Mouse (Mus musculus) layer of hippocampus, adult 2 months (tissue): ENCODE measurements at regions not wholly inside any gene's neighbourhood (a gene's known extent, or its start where the extent isn't known, plus 50 kb on each side); places are given as distances from the start of the nearest gene placed in this dataset.

Experiments used
- DNase-seq, 2 experiments: peaks; one replicate each; pipeline ENCODE4 v3.0.0; 2022; ENCODE audit warnings: low spot score in 2 of 2
- H3K27ac ChIP-seq: fragments of 200-600 bp; 2 replicates; pipeline ENCODE4 v1.8.1; 2022
- H3K4me3 ChIP-seq: fragments of 200-600 bp; 2 replicates; pipeline ENCODE4 v1.8.1; 2022; ENCODE audit warnings: mild to moderate bottlenecking
- CTCF ChIP-seq: fragments of 200-600 bp; conservative IDR thresholded peaks from 2 replicates; pipeline ENCODE4 v1.8.1; 2022; ENCODE audit warnings: antibody characterized with exemption, mild to moderate bottlenecking, moderate library complexity

DNA sequence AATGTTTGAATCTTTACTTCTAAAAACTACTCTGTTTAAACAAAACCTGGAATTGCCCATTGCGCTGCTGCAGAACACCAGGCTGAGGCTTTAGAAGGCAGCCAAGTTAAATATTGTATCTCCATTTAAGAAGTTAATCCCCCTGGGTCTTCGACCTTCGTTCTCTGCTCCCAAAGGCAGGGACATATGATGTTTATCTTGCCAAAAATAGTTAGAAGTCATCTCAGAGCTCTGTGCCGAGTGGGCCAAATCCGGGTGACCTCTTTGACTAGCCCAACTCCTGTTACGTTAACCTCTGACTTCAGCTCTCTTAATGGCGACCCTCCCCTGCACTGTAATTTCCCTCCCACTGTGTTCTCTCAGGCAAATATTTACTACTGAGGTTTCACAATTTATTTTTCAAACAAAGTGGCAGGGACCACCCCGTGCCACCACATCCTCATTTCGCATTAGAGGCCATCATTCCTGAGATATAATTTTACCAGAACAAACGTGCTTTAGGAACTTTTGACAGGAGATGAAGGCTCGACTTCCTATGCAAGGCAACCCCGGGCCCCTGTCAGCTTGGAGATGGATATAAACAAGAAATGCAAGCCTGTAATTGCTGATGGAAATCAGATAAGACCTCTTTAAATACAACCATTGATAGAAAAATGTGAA is 350.7 kb downstream of the Hsfy2 start:
- TF ChIP-seq CTCF: no peak
- Histone ChIP-seq H3K4me3 (no peak overlapping the region), H3K27ac (no peak overlapping the region)
- DNase-seq: no peak

DNA sequence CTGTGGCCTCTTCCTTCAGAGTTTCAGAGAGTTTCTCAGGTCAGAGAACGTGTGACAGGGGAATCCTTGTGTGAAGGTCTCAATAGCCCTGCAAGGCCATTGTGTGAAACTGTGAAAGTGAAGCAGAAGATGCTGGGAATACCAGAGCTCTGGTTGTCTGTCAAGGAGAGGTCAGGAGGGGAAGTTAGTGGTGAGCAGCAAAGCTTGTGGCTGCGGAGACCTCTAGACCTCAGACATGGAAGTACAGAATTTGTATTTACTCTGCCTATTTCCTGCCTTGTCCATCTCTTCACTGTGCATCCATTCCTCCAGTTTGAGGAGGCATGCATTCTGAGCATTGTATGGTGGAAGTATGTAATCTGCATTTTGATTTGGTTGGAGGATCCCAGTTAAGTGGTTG is 375.5 kb downstream of the Hsfy2 start:
- H3K27ac ChIP-seq: no peak overlapping the region
- TF ChIP-seq CTCF: no peak
- H3K4me3 ChIP-seq: no peak overlapping the region
- no peak for DNase-seq

DNA sequence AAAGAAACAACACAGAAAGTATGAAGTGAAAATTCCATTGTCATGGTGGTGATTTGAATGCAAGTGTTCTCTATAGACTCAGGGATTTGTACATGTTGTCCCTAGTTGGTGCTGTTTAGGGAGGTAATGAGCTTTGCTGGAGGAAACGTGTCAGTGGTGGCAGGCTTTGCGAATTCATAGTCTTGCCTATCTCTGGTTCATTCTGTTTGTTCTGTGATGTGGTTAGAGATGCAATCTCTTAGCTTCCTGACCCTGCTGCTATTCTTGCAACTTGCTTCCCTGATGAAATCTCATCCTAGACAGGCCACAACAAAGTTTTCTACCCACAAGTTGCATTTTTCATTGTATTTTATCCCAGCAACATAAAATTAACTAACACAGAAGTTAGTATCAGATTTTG is 376.5 kb downstream of the Hsfy2 start:
- DNase-seq: no peak
- TF ChIP-seq CTCF: no peak
- Histone ChIP-seq H3K4me3 (no peak overlapping the region), H3K27ac (no peak overlapping the region)

DNA sequence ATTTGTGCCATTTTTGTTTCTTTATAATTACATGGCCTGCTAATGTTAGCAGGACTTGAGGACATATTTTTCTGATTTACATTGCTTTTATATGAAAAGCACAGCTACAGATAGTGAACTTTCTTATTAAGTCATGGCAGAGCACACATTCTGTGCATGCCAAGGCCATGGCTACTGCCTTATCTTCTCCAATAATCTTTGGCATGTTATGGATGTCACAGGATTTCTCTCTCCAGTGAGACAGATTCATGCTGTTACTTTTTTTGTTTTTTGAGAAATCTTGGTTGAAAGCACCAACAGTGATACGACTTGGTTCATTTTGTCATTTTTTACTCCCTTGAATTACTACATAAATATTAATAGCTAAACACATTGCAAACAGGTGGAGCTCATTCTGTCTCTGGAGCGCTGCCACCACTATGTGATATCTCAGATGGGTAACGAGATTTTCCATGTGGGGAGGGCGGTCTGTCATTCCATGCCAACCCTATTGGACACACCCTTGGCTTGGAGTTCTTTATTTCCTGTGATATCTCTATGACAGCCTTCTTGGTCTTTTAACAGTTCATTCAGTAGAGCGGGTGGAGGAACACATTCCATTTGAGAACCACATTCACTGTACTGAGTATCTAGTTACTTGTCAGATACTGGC is 380.3 kb downstream of the Hsfy2 start:
- DNase-seq: peak; percentile 37 to 71
- Histone ChIP-seq H3K4me3 (no peak overlapping the region), H3K27ac (no peak overlapping the region)
- TF ChIP-seq CTCF: no peak

DNA sequence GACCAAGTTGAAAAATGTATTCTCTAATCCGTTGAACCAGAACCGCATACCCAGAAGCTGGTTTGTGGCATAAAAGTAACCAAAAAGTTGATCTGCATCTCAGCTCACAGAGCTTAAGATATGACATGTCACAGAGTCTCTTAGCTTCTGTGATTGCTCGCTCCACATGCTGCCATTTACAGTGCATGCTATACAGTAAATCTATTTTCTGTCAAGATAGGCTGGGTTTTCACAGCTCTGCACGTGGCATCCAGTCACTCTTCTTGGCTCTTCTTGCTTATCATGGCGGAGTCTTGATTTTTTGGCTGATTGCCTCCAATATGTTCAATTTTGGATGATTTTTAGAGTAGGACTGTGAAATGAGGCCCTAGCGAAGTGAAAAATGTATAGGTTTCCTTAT is 397.5 kb downstream of the Hsfy2 start:
- TF ChIP-seq CTCF: no peak
- no peak overlapping the region for H3K4me3 ChIP-seq
- H3K27ac ChIP-seq: no peak overlapping the region
- no peak for DNase-seq

DNA sequence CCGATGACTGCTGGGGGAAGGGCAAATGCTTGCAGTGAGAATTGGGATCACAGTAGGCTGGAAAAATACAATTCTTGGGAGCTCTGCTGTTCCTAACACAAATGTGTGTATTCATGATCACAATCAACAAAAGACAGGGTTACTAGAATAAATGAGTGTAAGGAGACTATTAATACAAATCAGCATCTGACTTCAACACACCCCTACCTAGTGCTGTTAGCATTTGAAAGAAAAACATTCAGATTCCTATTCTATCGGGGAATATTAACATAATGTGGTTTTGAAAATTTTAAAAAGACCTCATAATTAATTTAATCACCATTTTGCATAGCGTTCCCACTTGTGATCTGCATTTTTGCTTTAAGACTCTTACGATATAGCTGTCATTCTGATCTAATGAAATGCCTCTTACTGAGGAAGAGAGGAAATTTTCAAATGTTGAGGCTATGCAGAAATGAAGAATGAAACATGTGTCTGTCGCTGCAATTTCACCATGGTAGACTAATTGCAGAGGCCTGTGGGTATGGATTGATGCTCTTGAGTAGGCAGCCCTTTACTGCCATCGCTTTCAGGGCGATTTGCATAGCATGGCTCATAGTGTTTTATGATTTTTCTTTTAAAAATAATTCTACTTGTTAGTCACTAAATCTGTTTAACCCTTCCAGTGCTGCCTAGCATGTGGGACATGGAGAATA is 410.8 kb downstream of the Hsfy2 start:
- no peak overlapping the region for H3K4me3 ChIP-seq
- TF ChIP-seq CTCF: no peak
- no peak for DNase-seq
- no peak overlapping the region for H3K27ac ChIP-seq

DNA sequence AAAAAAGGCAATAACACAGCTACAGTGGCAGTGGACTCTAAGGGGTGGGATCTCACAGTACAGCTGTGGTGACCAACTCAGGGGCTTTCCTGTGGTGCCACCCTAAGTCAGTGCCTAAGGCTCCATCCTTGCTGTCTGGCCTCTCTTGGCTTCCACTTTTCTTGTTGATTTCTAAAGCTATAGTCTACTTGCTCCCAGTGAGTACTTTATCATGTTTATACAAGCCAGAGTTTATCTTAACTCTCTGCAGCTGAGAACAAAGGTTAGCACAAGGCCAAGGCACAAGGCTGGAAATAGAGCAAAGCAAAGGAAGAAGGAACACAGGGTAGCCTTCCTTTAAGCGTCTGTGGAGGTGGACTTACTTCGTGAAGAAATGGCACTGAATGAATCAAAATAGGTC is 417.5 kb downstream of the Hsfy2 start:
- H3K4me3 ChIP-seq: no peak overlapping the region
- TF ChIP-seq CTCF: no peak
- no peak for DNase-seq
- no peak overlapping the region for H3K27ac ChIP-seq

DNA sequence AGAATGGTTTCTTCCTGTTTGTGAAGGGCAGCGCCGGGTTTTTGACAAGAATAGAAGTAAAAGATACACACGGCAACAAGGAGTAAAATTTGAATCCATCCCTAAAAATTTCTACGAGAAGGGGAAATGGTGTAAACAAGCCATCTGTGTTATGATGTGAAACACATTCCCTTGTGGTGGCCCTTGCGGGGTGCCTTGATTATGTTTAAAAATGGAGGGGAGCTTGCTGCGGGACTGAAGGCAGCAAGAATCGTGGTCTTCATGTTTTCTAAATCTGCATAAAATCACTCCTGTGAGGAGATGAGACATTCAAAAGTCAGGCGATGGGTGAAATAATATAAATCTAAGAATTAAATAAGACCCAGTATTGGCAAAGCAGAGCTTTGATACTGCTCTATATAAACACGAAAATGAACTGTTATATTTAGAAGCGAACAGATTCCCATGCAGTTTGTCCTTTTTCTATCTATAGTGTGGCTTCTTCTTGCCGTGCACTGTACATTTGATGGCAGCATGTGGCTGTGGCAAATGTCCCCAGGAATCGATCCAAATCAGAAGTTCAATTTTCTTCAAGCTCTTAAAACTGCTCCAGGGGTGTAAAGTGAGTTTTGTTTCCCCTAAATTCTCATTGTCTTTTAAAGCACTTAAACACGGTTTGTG is 426.4 kb downstream of the Hsfy2 start:
- no peak for TF ChIP-seq CTCF
- Histone ChIP-seq H3K27ac (no peak overlapping the region), H3K4me3 (no peak overlapping the region)
- no peak for DNase-seq

DNA sequence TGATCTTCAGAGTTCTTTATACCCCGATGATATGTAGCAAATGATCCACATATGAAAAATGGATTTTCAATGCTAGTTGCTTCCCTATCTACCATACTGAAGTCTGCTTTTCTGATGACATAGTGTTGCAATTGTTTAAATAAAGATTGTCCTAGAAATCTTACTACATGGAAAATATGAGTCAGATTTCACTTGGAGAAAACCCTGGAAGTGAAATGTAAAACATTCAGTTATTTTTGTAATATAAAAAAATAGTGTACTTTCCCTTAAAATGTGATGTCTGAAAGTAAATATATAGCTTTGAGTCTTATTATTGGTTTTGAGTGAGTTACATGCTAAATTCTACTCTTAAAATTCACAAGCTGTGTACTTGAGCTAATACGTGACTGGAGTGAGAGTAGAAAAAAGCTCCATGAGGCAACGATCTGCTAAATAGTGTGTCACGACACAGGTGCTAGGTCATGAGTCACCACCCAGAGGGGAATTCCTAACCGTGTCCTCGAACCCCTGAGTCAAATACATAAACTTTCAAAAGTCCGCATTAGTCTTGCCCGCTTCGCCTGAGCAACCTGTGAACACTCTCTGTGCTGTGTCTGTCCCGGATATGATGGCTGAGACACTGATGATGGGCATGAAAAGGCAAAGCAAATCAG is 430.5 kb downstream of the Hsfy2 start:
- H3K27ac ChIP-seq: no peak overlapping the region
- no peak for TF ChIP-seq CTCF
- no peak overlapping the region for H3K4me3 ChIP-seq
- DNase-seq: no peak

DNA sequence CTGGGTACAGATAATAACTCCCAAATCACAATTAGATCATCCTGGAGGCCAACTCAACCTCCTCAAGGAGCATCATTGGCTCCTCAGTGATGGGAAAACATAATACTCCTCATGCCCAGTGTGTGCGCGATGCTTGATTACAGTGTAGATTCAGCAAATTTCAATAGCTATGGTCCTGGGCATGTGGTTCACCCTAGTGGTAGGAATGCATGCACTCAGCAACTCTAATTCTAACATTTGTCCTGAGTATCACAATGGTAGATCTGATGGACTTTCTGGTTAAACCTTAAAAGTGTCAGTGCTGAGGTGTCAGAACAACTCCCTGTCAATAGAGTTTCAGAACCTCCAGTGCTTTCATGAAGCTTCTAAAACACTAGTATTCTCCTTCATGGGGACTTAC is 442.0 kb downstream of the Hsfy2 start:
- no peak overlapping the region for H3K4me3 ChIP-seq
- no peak for DNase-seq
- no peak overlapping the region for H3K27ac ChIP-seq
- TF ChIP-seq CTCF: peak; percentile 18; the same call in 1 of the 2 replicates

DNA sequence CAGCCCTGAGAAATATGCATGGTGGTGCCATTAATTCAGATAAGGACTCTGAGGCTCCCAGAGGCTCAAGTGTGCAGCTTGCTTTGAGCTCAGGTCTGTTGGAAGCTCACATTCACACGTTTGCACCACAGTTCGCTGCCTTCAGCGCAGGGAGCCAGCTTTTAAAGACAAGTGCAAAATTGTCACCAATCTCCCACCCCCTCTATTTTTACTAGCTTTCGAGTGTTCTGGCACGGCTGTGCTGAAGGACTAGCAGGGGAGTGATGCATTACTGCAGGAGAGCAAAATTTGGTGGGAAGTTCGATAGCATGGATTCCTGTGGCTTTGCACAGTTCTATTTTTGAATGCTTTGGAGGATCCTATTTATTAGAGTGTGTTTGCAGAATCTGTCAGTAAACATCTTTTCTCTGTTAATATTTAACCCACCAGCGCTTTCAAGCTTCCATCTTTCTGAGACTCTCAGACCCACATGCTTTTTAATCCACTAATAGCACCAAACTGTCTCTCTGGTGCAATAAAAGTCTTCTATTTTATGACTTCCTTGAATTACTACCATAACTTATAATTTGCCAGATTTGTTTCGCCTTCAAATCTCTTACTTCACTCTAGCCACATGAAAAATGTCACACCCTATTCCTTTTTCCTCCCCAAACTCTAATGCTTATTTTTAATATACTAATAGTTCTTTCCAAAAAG is 453.6 kb downstream of the Hsfy2 start:
- Histone ChIP-seq H3K27ac (no peak overlapping the region), H3K4me3 (no peak overlapping the region)
- no peak for TF ChIP-seq CTCF
- no peak for DNase-seq

DNA sequence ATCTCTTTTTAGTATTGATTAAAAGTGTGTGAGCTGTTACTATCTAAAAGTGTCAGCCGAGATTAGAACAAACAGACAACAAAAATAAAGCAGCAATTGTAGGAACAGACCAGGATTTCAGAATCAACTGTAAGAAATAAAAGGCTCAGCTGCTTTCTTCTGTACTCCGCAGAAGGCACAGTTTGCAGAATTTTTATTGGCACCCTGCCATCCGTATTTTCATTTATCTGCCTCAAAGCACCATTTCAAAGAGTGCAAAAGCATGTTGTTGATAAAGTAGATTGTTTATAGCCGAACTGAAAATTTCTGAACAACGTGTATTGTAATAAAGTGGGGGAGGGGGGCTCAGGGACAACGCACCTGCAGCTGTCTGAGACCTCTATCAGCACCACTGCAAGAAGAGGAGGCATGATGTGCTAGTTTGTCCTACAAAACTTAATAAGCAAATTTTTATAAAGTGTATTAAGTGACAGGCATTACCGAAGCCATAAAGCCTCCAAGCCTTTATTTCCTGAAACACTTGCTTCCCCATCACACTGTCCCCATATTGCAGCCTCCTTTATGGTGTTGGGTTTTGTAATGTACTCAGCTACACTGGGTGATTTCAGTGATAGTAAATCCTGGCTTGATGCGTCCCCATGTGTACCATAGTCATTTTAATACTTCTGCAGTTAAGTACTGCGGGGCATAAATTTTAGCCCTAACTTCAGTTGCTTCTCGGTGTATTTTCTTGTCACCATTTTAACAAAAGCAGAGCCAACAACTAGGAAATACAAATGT is 457.8 kb downstream of the Hsfy2 start:
- no peak for DNase-seq
- Histone ChIP-seq H3K27ac (no peak overlapping the region), H3K4me3 (no peak overlapping the region)
- no peak for TF ChIP-seq CTCF
